Mouse (Mus musculus) CH12.LX (cell line): ENCODE measurements around the gene Hspa12a.

Experiments
- BHLHE40 ChIP-seq: IDR thresholded peaks from 2 replicates; pipeline ENCODE4 v1.6.1; 2011; ENCODE audit warnings: mild to moderate bottlenecking, low read depth, low read length, improper control_type of control experiment
- CTCF ChIP-seq, 2 experiments: IDR thresholded peaks in 1 of 2; conservative IDR thresholded peaks in 1 of 2; 2 replicates each; pipeline ENCODE4 v1.5.1; 2011 to 2012; ENCODE audit warnings: low read depth in 2 of 2, low read length in 2 of 2, improper control_type of control experiment in 1 of 2, inconsistent platforms in 1 of 2, mild to moderate bottlenecking in 1 of 2, moderate library complexity in 1 of 2
- EP300 ChIP-seq: IDR thresholded peaks from 2 replicates; pipeline ENCODE4 v1.6.1; 2011; ENCODE audit warnings: low read length, improper control_type of control experiment
- GABPA ChIP-seq: IDR thresholded peaks from 2 replicates; pipeline ENCODE4 v1.6.1; 2012; ENCODE audit warnings: low read depth, low read length, improper control_type of control experiment, inconsistent platforms; ENCODE audit not compliant: insufficient replicate concordance
- HCFC1 ChIP-seq: IDR thresholded peaks from 2 replicates; pipeline ENCODE4 v1.6.1; 2012; ENCODE audit warnings: low read depth, mild to moderate bottlenecking, inconsistent platforms, low read length, improper control_type of control experiment
- MAFK ChIP-seq: IDR thresholded peaks from 2 replicates; pipeline ENCODE4 v1.6.1; 2011; ENCODE audit warnings: low read length, improper control_type of control experiment; ENCODE audit not compliant: insufficient replicate concordance
- POLR2A ChIP-seq: IDR thresholded peaks from 2 replicates; pipeline ENCODE4 v1.6.1; 2011; ENCODE audit warnings: low read depth, mild to moderate bottlenecking, improper control_type of control experiment, low read length
- SIN3A ChIP-seq: IDR thresholded peaks from 2 replicates; pipeline ENCODE4 v1.6.1; 2012; ENCODE audit warnings: low read length, improper control_type of control experiment, inconsistent platforms
- SMC3 ChIP-seq: IDR thresholded peaks from 2 replicates; pipeline ENCODE4 v1.6.1; 2011; ENCODE audit warnings: low read depth, low read length, improper control_type of control experiment
- TBP ChIP-seq: conservative IDR thresholded peaks from 2 replicates; pipeline ENCODE4 v1.6.1; 2011; ENCODE audit warnings: low read depth, low read length, improper control_type of control experiment
- UBTF ChIP-seq: IDR thresholded peaks from 2 replicates; pipeline ENCODE4 v1.6.1; 2012; ENCODE audit warnings: low read depth, mild to moderate bottlenecking, inconsistent platforms, low read length, improper control_type of control experiment, moderate library complexity
- USF1 ChIP-seq: IDR thresholded peaks from 2 replicates; pipeline ENCODE4 v1.6.1; 2014; ENCODE audit warnings: low read depth, mild to moderate bottlenecking, inconsistent platforms, low read length, improper control_type of control experiment

GRCm38 (mm10) chr19:58762316-58762715 is 181.1 kb downstream of the Hspa12a start:
- TF ChIP-seq UBTF (no peak), CTCF (conservative IDR thresholded peaks at IDR 0.05 in 1 of 2, IDR thresholded peaks at IDR 0.05 in 1 of 2; ENCODE audit: low read depth in 2 of 2, low read length in 2 of 2) (no peak), GABPA (no peak), HCFC1 (no peak), USF1 (no peak), EP300 (no peak), TBP (no peak), MAFK (no peak), POLR2A (no peak), BHLHE40 (no peak), SIN3A (no peak), SMC3 (no peak)
